Mouse (Mus musculus): ENCODE results near the gene Mon1b.
A peak's percentile ranks its signal among the peaks of the same experiment; 100 is the strongest.

Mon1b gene

GRCm38 (mm10) chr8:113634670-113635591 lies at the start of gene Mon1b:
Gene Mon1b (plus strand): TSS chr8:113635587.
- DNase-seq (ENCODE audit: low read depth, low spot score) = peak; percentile 99

DNA sequence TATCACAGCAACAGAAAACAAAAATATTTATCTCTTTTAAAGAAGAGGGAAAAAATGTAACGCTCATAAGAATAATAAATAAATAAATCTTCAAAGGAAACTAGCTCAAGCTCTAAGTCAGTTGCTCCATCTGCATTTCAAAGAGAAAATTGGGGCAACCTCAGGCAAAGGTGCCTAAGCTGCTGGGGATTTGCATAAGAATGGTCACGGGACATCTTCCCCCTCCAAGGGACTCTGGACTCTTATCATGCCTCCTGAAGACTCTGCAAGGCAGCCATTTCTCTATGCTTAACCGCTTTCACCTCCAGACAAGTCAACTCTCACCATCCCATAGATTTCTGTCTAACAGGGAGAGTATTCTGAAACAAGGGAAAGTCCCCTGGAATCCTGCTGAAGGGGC lies 37.0 kb upstream of the Mon1b start:
- DNase-seq (ENCODE audit: low read depth, low spot score) = no peak

DNA sequence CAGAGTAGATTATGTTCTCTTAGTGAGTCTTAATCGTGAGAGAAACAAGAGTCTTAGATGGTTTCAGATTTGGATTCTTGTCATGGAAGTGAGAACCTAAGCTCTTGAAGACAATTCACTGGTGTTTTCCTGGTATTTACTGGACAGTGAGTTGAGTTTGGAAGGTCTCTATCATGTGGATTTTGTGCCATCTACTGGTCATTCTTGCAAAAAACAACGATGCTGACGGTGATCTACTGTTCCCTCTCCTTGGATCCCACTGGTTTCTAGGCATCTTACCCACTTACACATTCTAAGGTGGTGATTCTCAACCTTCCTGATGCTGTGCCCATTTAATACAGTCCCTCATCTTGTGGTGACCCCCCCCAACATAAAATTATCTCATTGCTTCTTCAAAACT lies 2.8 kb upstream of the Mon1b start:
- DNase-seq (ENCODE audit: low read depth, low spot score) = peak; percentile 49

DNA sequence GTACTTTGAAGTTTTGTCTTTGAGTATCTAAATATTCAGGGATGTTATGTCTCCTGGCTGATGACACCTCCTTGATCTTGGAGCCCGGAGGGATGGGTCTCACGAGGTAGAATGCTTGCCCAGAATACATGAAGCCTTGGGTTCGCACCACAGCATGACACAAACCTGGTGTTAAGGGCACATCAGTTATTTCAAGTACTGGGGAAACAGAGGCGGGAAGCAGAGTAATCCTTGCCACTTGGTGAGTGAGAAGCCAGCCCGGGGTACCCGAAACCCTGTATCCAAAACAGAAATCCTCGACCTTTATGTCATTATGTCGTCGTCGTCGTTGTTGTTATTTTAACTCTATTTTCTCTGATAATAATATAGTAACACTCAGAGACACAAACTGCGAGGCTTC lies 1.2 kb upstream of the Mon1b start:
- DNase-seq (ENCODE audit: low read depth, low spot score) = no peak

DNA sequence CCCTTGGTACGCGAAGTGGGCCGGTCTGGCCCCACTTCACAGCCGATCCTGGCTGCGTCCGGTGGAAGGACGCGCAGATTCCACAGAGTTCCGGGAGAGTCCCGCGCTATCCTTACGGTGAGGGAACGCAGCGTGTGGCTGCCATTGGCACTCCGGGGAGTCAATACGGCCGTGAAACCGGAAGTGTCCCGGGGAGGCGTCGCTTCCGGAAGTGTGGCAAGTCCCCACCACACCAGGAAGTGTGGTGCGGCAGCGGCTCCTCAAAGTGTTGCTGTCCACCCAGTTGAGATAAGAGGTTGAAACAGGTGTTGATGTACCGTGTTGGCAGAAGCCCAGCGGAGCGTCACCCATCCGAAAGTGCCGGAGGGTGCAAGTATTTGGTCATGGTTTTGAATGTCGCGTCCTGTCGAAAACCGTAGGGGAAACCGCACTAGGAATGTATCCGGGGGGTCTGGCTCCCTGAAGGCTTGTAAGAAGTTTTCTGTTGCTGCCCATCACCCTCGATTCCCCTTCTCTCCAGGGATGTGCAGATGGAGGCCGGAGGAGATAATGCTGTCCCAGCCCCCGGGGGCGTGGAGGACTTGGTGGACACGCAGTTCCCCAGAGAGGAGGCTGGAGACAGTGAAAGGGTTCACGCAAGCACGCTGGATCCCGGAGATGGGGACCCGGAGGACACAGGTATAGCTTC lies 349 bp downstream of the Mon1b start:
- DNase-seq (ENCODE audit: low read depth, low spot score) = no peak

- no peak for DNase-seq (ENCODE audit: low read depth, low spot score)
Observed at GRCm38 (mm10) chr8:113636280-113636628, 867 bp downstream of the Mon1b start.

DNA sequence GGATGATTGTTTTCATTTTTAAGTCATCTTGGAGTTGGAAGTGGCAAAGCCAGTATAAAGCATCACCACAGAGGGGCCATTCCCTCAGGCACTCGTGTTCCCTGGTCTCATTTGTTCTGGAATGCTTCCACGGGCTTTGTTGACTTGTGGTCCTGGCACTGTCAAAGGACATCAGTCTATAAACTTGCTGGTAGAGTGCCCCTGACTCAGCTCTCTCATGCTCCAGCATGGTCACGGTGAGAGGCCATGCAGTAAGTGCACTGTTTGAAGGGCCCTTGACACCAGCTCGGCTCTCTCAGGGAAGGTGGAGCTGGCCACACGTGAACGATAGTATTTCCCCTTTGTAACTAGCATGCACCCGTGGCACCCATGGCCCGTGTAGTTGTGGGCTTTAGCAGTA lies 5.0 kb downstream of the Mon1b start:
- no peak for DNase-seq (ENCODE audit: low read depth, low spot score)

DNA sequence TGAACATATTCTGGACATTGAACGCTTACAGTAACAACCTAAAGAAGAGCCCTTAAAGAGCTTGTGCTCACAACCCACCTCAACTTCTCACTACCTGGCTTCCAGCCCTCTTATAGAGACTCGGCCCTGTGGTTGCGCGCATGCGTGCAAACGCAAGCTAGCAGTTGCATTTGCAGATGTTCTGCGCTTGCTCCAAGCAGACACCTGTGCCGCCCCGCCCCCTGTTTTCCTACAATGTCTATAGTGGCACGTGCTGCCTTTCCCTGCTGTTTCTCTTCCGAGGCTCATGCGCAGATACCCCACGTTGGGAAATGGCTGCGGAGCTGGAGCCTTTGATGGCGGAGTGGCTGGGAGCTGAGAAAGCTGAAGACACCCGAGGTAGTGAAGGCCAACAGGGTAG lies 7.5 kb downstream of the Mon1b start, which contains the start of gene Syce1l:
Gene Syce1l, plus strand, starts transcription at position 288 of the 400 bp plus-strand sequence.
- DNase-seq (ENCODE audit: low read depth, low spot score) = no peak

- DNase-seq (ENCODE audit: low read depth, low spot score) = no peak
Observed at GRCm38 (mm10) chr8:113643479-113644210, 8.3 kb downstream of the Mon1b start.

GRCm38 (mm10) chr8:113645220-113645619 lies 9.8 kb downstream of the Mon1b start:
- DNase-seq (ENCODE audit: low read depth, low spot score) = no peak

GRCm38 (mm10) chr8:113652450-113652849 lies 17.1 kb downstream of the Mon1b start:
- DNase-seq (ENCODE audit: low read depth, low spot score) = no peak

DNA sequence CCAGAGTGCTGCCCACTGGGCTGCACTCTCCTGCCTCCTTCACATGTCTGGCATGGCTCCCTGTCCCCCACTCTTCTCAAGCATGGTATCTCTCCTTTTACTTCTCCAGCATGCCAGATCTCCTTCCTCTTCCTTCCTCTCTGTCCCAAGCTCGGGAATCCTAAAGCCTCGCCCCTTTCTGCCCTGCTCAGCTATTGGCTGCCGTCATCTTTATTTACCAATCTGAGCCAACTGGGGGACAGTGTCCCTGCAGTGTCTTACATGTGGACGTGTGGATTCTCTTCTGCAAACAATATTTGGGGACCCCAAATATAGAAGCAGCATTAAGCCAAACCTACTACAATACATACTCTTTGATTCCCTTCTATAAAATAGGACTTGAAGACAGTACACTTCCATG lies 17.8 kb downstream of the Mon1b start:
- DNase-seq (ENCODE audit: low read depth, low spot score) = no peak

DNA sequence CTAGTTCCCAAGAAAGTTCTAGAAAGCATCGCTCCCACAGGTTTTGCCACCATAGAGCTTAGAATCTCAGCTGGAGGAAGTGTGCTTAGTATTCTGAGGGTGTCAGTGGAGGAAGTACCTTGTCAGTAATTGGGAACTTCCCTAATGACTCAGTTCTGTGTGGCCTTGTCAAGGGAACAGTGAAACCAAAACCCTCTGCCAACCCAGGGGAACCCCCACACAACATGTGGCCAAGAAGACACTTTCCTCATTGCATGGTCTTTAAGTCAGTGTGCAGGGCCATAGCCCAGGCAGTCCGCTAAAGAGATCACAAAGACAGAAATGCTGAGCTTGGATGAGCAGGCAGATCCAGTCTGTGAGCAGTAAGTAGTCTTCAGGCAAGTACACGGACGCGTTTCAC lies 20.8 kb downstream of the Mon1b start:
- no peak for DNase-seq (ENCODE audit: low read depth, low spot score)

GRCm38 (mm10) chr8:113656681-113657298 lies 21.4 kb downstream of the Mon1b start:
- DNase-seq (ENCODE audit: low read depth, low spot score) = no peak

GRCm38 (mm10) chr8:113660128-113660527 lies 24.7 kb downstream of the Mon1b start:
- DNase-seq (ENCODE audit: low read depth, low spot score) = no peak

- DNase-seq (ENCODE audit: low read depth, low spot score) = peak; percentile 73
Observed at GRCm38 (mm10) chr8:113664544-113664943, 29.2 kb downstream of the Mon1b start.

- no peak for DNase-seq (ENCODE audit: low read depth, low spot score)
Observed at GRCm38 (mm10) chr8:113665036-113665435, 29.6 kb downstream of the Mon1b start.

DNA sequence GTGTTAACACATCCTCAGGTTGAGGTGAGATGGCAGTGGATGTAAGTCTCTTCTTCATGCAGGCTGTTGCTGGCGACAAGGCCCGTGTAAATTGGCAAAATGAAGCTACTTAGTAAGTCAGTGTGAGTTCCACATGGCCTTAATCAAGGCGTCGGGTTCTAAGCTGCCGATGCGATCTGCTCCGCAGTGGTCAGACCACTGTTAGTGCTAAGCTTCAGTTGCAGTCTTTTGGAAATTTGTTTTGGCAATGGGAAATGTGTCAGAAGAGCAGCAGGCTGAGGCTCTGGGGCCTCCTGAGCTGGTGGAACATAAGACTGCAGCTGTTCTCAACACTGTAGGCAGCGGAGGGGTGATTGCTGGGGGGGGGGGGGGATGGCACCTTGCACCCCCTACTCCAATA lies 30.6 kb downstream of the Mon1b start:
- DNase-seq (ENCODE audit: low read depth, low spot score) = no peak

DNA sequence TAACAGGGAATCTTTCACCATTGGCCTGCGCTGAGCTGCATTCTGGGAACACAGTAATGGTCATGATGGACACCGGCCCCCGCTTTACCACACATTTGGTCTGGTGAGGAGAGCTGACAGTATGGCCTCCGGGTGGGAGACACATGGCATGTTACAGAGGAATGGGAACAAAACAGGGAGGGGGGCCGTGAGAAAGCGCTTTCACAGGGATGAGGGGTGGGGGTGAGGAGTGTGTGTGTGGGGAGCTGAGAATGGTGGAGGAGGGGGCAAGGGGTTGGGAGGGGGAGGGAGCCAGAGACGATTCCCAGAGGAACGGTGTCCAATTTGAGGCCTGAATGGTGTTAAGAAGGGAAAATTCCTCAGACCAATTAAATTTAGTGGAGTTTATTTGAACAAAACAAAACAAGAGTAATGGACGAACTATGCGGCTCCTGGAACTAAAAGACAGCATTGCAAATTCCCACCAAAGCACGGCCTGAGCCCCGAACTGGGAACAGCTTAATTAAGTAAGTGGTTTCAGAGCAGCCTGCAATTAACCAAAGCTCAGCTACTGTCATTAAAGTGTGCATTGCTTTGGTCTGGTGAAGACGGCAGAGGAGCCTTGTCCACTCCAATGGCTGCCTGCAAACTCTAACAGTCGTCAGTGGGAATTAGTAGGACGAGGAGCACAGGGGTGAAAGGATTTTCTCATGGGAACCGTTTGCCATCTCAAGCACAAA lies 31.5 kb downstream of the Mon1b start:
- DNase-seq (ENCODE audit: low read depth, low spot score) = no peak

- DNase-seq (ENCODE audit: low read depth, low spot score) = no peak
Observed at GRCm38 (mm10) chr8:113669924-113670323, 34.5 kb downstream of the Mon1b start.

GRCm38 (mm10) chr8:113672599-113673255 lies 37.3 kb downstream of the Mon1b start:
- no peak for DNase-seq (ENCODE audit: low read depth, low spot score)
